Mouse (Mus musculus) liver, adult 2 months (tissue): ENCODE measurements around the gene Cyp2c23.

Experiments
- CTCF ChIP-seq: fragments of 200-500 bp; IDR thresholded peaks from 2 replicates; pipeline ENCODE4 v1.5.1; 2011; ENCODE audit warnings: low read depth, low read length, control low read depth
- POLR2A ChIP-seq: fragments of 200-500 bp; IDR thresholded peaks from 2 replicates; pipeline ENCODE4 v1.6.1; 2011; ENCODE audit warnings: low read length, control low read depth; ENCODE audit not compliant: insufficient read depth; ENCODE audit errors: extremely low read depth

DNA sequence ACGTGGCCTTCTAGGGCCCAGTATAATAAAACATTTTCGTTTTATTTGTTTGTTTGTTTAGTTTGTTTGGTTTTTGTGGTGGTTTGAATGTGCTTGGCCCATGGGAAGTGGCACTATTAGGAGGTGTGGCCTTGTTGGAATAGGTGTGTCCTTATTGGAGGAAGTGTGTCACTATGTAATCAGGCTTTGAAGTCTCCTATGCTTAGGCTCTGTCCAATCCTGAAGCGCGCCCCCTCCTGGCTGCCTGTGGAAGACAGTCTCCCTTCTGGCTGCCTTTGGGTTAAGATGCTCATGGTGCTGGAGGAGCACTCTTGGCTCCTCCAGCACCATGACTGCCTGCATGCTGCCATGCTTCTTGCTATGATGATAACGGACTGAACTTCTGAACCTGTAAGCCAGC lies 5.9 kb downstream of the Cyp2c23 start:
- TF ChIP-seq CTCF (peak; percentile 11; the same call in 1 of the 2 replicates), POLR2A (no peak)
